Mouse (Mus musculus) testis, adult 2 months (tissue): Measurements from ENCODE around the gene Wwtr1.

Experiments
- CTCF ChIP-seq: fragments of 200-500 bp; IDR thresholded peaks from 2 replicates; pipeline ENCODE4 v1.5.1; 2012; ENCODE audit warnings: low read depth, mild to moderate bottlenecking, inconsistent platforms, low read length, moderate library complexity; ENCODE audit not compliant: control insufficient read depth, insufficient read depth, insufficient replicate concordance
- POLR2A ChIP-seq: fragments of 200-500 bp; IDR thresholded peaks from 2 replicates; pipeline ENCODE4 v1.6.1; 2012; ENCODE audit warnings: low read depth, mild to moderate bottlenecking, inconsistent platforms, low read length, moderate library complexity; ENCODE audit not compliant: control insufficient read depth

DNA sequence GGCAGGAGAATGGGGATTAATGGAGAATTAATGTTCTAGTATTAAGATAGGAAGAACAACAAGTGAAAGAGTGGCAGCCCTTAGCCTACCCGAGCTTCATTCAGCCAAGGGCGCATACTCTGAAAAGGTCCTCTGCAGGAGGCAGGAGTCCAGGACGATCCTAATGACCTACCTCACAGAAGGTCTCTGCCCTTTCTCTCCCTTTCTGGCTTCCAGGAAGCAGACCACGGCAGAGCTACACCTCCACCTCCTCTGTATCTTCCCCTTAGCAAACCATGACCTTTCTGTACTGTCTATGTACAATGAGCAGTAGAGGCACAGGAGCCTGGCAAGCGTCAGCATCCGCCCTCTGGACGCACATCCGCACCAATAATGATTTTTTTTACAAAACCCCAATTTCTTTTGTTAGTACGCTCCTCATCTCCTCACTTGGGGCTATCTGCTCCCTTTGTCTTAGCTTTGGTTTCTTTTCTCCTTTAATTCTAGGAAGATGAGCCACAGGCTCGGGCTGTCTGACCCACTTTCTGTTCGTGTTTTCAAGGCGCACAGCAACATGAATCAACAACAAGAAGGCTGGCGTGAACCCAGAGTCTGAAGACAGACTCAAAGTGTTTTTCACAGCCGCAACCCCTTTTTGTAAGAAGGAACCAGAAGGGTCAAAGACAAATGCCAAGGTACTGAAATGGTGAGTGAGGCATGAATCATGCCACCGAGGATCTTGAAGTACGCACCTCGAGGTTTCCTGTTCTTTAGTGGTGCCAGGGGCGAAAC lies 63.7 kb downstream of the Wwtr1 start:
- TF ChIP-seq POLR2A (no peak), CTCF (no peak)
